Mouse (Mus musculus): ENCODE results near the gene Ptpra.
"Not testable (repeated sequence)": the region's sequence is repeated elsewhere in the genome, so short reads cannot be mapped to it uniquely, and the experiment has no call there.

Gene Ptpra

GRCm38 (mm10) chr2:130488600-130488999 is 38.5 kb downstream of the Ptpra start:
- DNase-seq (ENCODE audit: low spot score), result no peak

- DNase-seq (ENCODE audit: low spot score), result no peak
These were observed 41.1 kb downstream of the Ptpra start for GRCm38 (mm10) chr2:130491162-130491561.

- no peak for DNase-seq (ENCODE audit: low spot score)
These were observed 41.5 kb downstream of the Ptpra start for GRCm38 (mm10) chr2:130491587-130491986.

GRCm38 (mm10) chr2:130495114-130495513 is 45.0 kb downstream of the Ptpra start:
- not testable (repeated sequence) for DNase-seq (ENCODE audit: low spot score)

- DNase-seq (ENCODE audit: low spot score), result no peak
These were observed 46.0 kb downstream of the Ptpra start for GRCm38 (mm10) chr2:130496037-130496436.

- DNase-seq (ENCODE audit: low spot score), result no peak
These were observed 46.9 kb downstream of the Ptpra start for GRCm38 (mm10) chr2:130496931-130497330.

- DNase-seq (ENCODE audit: low spot score), result no peak
These were observed 49.5 kb downstream of the Ptpra start for GRCm38 (mm10) chr2:130499546-130499945.

GRCm38 (mm10) chr2:130501556-130501955 is 51.5 kb downstream of the Ptpra start:
- no peak for DNase-seq (ENCODE audit: low spot score)

GRCm38 (mm10) chr2:130511616-130512015 is 61.5 kb downstream of the Ptpra start:
- DNase-seq (ENCODE audit: low spot score), result not testable (repeated sequence)

GRCm38 (mm10) chr2:130513907-130514306 is 63.8 kb downstream of the Ptpra start:
- DNase-seq (ENCODE audit: low spot score), result no peak

- no peak for DNase-seq (ENCODE audit: low spot score)
These were observed 65.7 kb downstream of the Ptpra start for GRCm38 (mm10) chr2:130515791-130516190.

- no peak for DNase-seq (ENCODE audit: low spot score)
These were observed 71.8 kb downstream of the Ptpra start for GRCm38 (mm10) chr2:130521927-130522326.

GRCm38 (mm10) chr2:130525480-130525879 is 75.4 kb downstream of the Ptpra start:
- not testable (repeated sequence) for DNase-seq (ENCODE audit: low spot score)

GRCm38 (mm10) chr2:130528457-130528856 is 78.4 kb downstream of the Ptpra start:
- DNase-seq (ENCODE audit: low spot score), result no peak

GRCm38 (mm10) chr2:130529290-130529689 is 79.2 kb downstream of the Ptpra start:
- DNase-seq (ENCODE audit: low spot score), result no peak

GRCm38 (mm10) chr2:130529925-130530324 is 79.8 kb downstream of the Ptpra start:
- no peak for DNase-seq (ENCODE audit: low spot score)

GRCm38 (mm10) chr2:130532201-130532600 is 82.1 kb downstream of the Ptpra start:
- no peak for DNase-seq (ENCODE audit: low spot score)

GRCm38 (mm10) chr2:130535017-130535416 is 84.9 kb downstream of the Ptpra start:
- no peak for DNase-seq (ENCODE audit: low spot score)

GRCm38 (mm10) chr2:130536890-130537289 is 86.8 kb downstream of the Ptpra start:
- no peak for DNase-seq (ENCODE audit: low spot score)

GRCm38 (mm10) chr2:130538876-130539546 is 88.9 kb downstream of the Ptpra start:
- DNase-seq (ENCODE audit: low spot score), result no peak

- no peak for DNase-seq (ENCODE audit: low spot score)
These were observed 90.2 kb downstream of the Ptpra start for GRCm38 (mm10) chr2:130540266-130540665.

- DNase-seq (ENCODE audit: low spot score), result no peak
These were observed 96.9 kb downstream of the Ptpra start for GRCm38 (mm10) chr2:130546957-130547356.

GRCm38 (mm10) chr2:130554841-130555240 is 104.8 kb downstream of the Ptpra start:
- no peak for DNase-seq (ENCODE audit: low spot score)

GRCm38 (mm10) chr2:130556292-130556691 is 106.2 kb downstream of the Ptpra start:
- no peak for DNase-seq (ENCODE audit: low spot score)

Data from testis, postnatal 10 days (tissue).